Mouse (Mus musculus): ENCODE data around the gene Rsph9. TPM values are rescaled to one million over a fixed set of nuclear protein-coding genes. Genes with fewer than 3 reads are reported as not detected.

Gene Rsph9
- polyA plus RNA-seq, 1 experiment from 2014 or later, result 21.8 TPM

DNA sequence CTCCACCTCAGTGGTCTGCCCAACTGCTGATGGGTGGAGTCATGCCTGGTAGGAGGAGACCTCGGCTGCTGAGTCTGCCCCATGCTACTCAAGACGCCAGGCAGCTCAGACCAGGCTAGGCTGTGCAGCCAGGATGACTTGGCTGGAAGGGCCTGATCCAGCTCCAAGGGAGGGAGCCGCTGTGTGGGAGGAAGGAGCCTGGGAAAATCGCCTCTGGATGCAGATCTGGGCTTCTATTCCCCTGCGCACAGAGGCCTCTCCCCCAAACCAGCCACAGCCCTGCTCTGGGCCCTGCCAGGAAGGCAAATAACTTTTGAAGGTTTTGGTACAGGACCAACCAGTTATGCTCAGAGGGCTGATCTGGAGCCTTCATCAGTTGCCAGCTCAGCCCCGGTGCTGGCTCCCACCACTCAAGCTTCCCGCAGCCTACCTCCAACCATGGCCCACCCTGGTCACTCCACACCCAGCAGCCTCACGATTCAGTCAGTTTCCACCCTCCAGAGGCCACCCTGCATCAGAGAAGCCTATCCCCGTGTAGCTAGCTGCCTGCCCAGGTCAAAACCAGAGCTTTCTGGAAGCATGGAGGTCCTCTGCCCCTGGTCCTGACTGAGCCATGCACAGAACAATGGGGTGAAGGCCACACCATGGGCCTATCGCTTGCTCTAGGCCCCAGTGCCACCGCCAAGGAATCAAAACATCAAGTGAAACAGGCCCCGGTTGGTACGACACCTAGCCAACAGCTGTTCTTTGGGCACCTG is 14.1 kb downstream of the Rsph9 start:
- Histone ChIP-seq H3K36me3 (ENCODE audit: control insufficient read depth, insufficient read depth, low read length) (peaks cover 44% of the 10 kb centered on the region), H3K4me1 (ENCODE audit: control insufficient read depth, insufficient read depth, low read length) (no peaks in the 10 kb centered on the region), H3K27ac (replicated peaks; ENCODE audit: low read depth, low read length) (no peak overlapping the region), H3K9ac (ENCODE audit: low read depth, low read length) (no peak overlapping the region), H3K4me3 (ENCODE audit: low read depth, low read length) (no peak overlapping the region), H3K27me3 (replicated peaks; ENCODE audit: control insufficient read depth, insufficient read depth, low read length) (no peaks in the 10 kb centered on the region), H3K4me2 (ENCODE audit: low read depth, low read length) (no peak overlapping the region), H3K9me3 (ENCODE audit: control insufficient read depth, low read length) (no peaks in the 10 kb centered on the region)
- ATAC-seq (ENCODE audit: low read depth) (peak; percentile 67), DNase-seq (ENCODE audit: low spot score) (peak; percentile 50)
- WGBS, result 79% methylated on average over 13 of the region's 13 CpGs

- WGBS, result 68% methylated on average over 6 of the region's 6 CpGs
- Histone ChIP-seq H3K9ac (ENCODE audit: low read depth, low read length) (no peak overlapping the region), H3K4me3 (ENCODE audit: low read depth, low read length) (no peak overlapping the region), H3K9me3 (ENCODE audit: control insufficient read depth, low read length) (no peaks in the 10 kb centered on the region), H3K27me3 (replicated peaks; ENCODE audit: control insufficient read depth, insufficient read depth, low read length) (no peaks in the 10 kb centered on the region), H3K27ac (replicated peaks; ENCODE audit: low read depth, low read length) (no peak overlapping the region), H3K4me2 (ENCODE audit: low read depth, low read length) (no peak overlapping the region), H3K36me3 (ENCODE audit: control insufficient read depth, insufficient read depth, low read length) (peaks cover 64% of the 10 kb centered on the region), H3K4me1 (ENCODE audit: control insufficient read depth, insufficient read depth, low read length) (no peaks in the 10 kb centered on the region)
- no peak for DNase-seq (ENCODE audit: low spot score)
- no peak for ATAC-seq (ENCODE audit: low read depth)
These were observed 16.1 kb downstream of the Rsph9 start for GRCm38 (mm10) chr17:46127814-46128493.

DNA sequence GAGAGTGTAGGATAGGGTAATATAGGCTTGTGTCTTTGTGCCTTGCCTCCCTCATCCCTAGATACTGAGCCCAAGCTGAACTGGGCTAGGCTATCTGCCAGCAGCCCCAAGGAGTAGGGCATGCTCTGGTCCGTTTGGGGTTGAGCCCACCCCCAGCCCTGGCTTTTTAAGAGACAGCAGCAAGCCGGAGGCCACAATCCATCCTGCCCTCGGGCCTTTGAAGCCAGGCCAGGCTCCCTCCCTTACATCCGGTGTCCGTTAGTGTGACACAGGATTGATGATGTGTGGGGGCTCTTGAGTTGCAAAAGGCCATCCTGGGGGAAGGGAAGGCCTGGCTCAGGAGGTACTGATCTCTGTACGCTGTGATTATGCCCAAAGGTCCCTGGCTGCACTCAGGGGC is 17.4 kb downstream of the Rsph9 start:
- H3K27ac ChIP-seq (replicated peaks; ENCODE audit: low read depth, low read length), result no peak overlapping the region

GRCm38 (mm10) chr17:46123953-46124700 is 19.9 kb downstream of the Rsph9 start:
- ATAC-seq (ENCODE audit: low read depth), result no peak
- DNase-seq (ENCODE audit: low spot score), result no peak
- no peak overlapping the region for H3K9ac ChIP-seq (ENCODE audit: low read depth, low read length)
- peaks cover 79% of the 10 kb centered on the region for H3K36me3 ChIP-seq (ENCODE audit: control insufficient read depth, insufficient read depth, low read length)
- H3K9me3 ChIP-seq (ENCODE audit: control insufficient read depth, low read length), result no peaks in the 10 kb centered on the region
- no peaks in the 10 kb centered on the region for H3K4me1 ChIP-seq (ENCODE audit: control insufficient read depth, insufficient read depth, low read length)
- H3K27ac ChIP-seq (replicated peaks; ENCODE audit: low read depth, low read length), result no peak overlapping the region
- H3K27me3 ChIP-seq (replicated peaks; ENCODE audit: control insufficient read depth, insufficient read depth, low read length), result no peaks in the 10 kb centered on the region
- 87% methylated on average over 12 of the region's 12 CpGs for WGBS
- H3K4me3 ChIP-seq (ENCODE audit: low read depth, low read length), result no peak overlapping the region
- no peak overlapping the region for H3K4me2 ChIP-seq (ENCODE audit: low read depth, low read length)

More for the DNA sequence above, 17.4 kb downstream of the Rsph9 start:
- no peak for ATAC-seq (ENCODE audit: low read depth)
- Histone ChIP-seq H3K4me2 (ENCODE audit: low read depth, low read length) (no peak overlapping the region), H3K36me3 (ENCODE audit: control insufficient read depth, insufficient read depth, low read length) (peaks cover 75% of the 10 kb centered on the region), H3K9ac (ENCODE audit: low read depth, low read length) (no peak overlapping the region; the same call in 1 of the 2 replicates), H3K4me3 (ENCODE audit: low read depth, low read length) (no peak overlapping the region), H3K4me1 (ENCODE audit: control insufficient read depth, insufficient read depth, low read length) (no peaks in the 10 kb centered on the region), H3K27me3 (replicated peaks; ENCODE audit: control insufficient read depth, insufficient read depth, low read length) (no peaks in the 10 kb centered on the region), H3K9me3 (ENCODE audit: control insufficient read depth, low read length) (no peaks in the 10 kb centered on the region)
- WGBS, result 80% methylated on average over 6 of the region's 6 CpGs
- DNase-seq (ENCODE audit: low spot score), result no peak

GRCm38 (mm10) chr17:46123285-46123684 is 20.7 kb downstream of the Rsph9 start:
- Histone ChIP-seq H3K27ac (replicated peaks; ENCODE audit: low read depth, low read length) (no peak overlapping the region), H3K4me3 (ENCODE audit: low read depth, low read length) (no peak overlapping the region), H3K9me3 (ENCODE audit: control insufficient read depth, low read length) (no peaks in the 10 kb centered on the region), H3K4me2 (ENCODE audit: low read depth, low read length) (no peak overlapping the region), H3K27me3 (replicated peaks; ENCODE audit: control insufficient read depth, insufficient read depth, low read length) (no peaks in the 10 kb centered on the region), H3K36me3 (ENCODE audit: control insufficient read depth, insufficient read depth, low read length) (peaks cover 79% of the 10 kb centered on the region), H3K4me1 (ENCODE audit: control insufficient read depth, insufficient read depth, low read length) (0 out of 2 replicates have a peak, but pooled peaks cover 2% of the 10 kb centered on the region), H3K9ac (ENCODE audit: low read depth, low read length) (no peak overlapping the region)
- ATAC-seq (ENCODE audit: low read depth) (no peak), DNase-seq (ENCODE audit: low spot score) (no peak)
- 92% methylated on average over 4 of the region's 4 CpGs for WGBS

DNA sequence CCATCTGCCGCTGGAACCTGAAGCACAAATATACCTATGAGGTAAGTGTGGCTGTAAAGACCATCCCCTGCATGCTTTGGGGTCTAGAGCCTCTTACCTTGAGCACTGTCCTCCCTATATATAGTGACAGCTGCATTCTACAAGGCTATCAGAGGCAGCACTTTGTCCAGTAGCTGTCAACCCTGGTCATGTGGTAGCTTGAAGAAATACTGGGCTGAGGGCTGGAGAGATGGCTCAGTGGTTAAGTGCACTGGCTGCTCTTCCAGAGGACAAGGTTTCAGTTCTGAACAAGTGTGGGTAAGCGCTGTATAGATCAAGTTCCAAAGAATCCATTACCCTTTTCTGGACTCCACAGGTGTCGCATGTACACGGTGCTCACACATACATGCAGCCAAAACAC is 21.2 kb downstream of the Rsph9 start:
- no peak overlapping the region for H3K9ac ChIP-seq (ENCODE audit: low read depth, low read length)
- DNase-seq (ENCODE audit: low spot score), result no peak
- H3K27ac ChIP-seq (replicated peaks; ENCODE audit: low read depth, low read length), result no peak overlapping the region
- 96% methylated on average over 4 of the region's 4 CpGs for WGBS
- H3K27me3 ChIP-seq (replicated peaks; ENCODE audit: control insufficient read depth, insufficient read depth, low read length), result no peaks in the 10 kb centered on the region
- H3K4me2 ChIP-seq (ENCODE audit: low read depth, low read length), result no peak overlapping the region
- H3K4me1 ChIP-seq (ENCODE audit: control insufficient read depth, insufficient read depth, low read length), result 0 out of 2 replicates have a peak, but pooled peaks cover 5% of the 10 kb centered on the region
- peaks cover 79% of the 10 kb centered on the region for H3K36me3 ChIP-seq (ENCODE audit: control insufficient read depth, insufficient read depth, low read length)
- H3K9me3 ChIP-seq (ENCODE audit: control insufficient read depth, low read length), result no peaks in the 10 kb centered on the region
- no peak for ATAC-seq (ENCODE audit: low read depth)
- no peak overlapping the region for H3K4me3 ChIP-seq (ENCODE audit: low read depth, low read length)

GRCm38 (mm10) chr17:46119641-46120040 is 24.4 kb downstream of the Rsph9 start:
- Histone ChIP-seq H3K4me2 (ENCODE audit: low read depth, low read length) (no peak overlapping the region), H3K4me1 (ENCODE audit: control insufficient read depth, insufficient read depth, low read length) (peaks cover 19% of the 10 kb centered on the region; the same call in 1 of the 2 replicates), H3K9ac (ENCODE audit: low read depth, low read length) (no peak overlapping the region), H3K9me3 (ENCODE audit: control insufficient read depth, low read length) (no peaks in the 10 kb centered on the region), H3K27me3 (replicated peaks; ENCODE audit: control insufficient read depth, insufficient read depth, low read length) (no peaks in the 10 kb centered on the region), H3K36me3 (ENCODE audit: control insufficient read depth, insufficient read depth, low read length) (peaks cover 49% of the 10 kb centered on the region), H3K27ac (replicated peaks; ENCODE audit: low read depth, low read length) (no peak overlapping the region), H3K4me3 (ENCODE audit: low read depth, low read length) (no peak overlapping the region)
- no peak for ATAC-seq (ENCODE audit: low read depth)
- 85% methylated on average over 10 of the region's 10 CpGs for WGBS
- DNase-seq (ENCODE audit: low spot score), result no peak

DNA sequence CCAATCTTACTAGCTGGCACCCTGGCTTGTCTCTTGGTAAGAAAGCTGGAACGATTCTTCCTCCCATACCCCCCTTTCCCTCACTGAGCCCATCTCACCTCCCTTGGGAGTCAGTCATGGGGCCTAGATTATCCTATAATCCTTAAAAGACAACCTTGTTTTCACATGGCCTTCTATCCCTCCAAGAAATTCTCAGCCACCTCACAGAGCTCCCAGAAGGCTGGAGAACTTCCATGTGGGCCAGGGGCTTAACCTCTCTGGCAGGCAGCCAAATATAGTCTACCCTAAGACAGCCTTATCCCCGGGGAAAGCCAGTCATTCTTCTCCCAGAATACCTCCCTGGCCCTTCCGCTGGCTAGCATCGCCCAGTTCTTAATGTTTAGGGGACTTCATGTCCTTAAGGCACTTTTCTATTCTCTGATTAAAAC is 25.6 kb downstream of the Rsph9 start:
- Histone ChIP-seq H3K36me3 (ENCODE audit: control insufficient read depth, insufficient read depth, low read length) (peaks cover 39% of the 10 kb centered on the region), H3K4me2 (ENCODE audit: low read depth, low read length) (no peak overlapping the region), H3K9me3 (ENCODE audit: control insufficient read depth, low read length) (no peaks in the 10 kb centered on the region), H3K9ac (ENCODE audit: low read depth, low read length) (no peak overlapping the region), H3K4me3 (ENCODE audit: low read depth, low read length) (no peak overlapping the region), H3K27ac (replicated peaks; ENCODE audit: low read depth, low read length) (no peak overlapping the region), H3K27me3 (replicated peaks; ENCODE audit: control insufficient read depth, insufficient read depth, low read length) (no peaks in the 10 kb centered on the region), H3K4me1 (ENCODE audit: control insufficient read depth, insufficient read depth, low read length) (peaks cover 19% of the 10 kb centered on the region; the same call in 1 of the 2 replicates)
- ATAC-seq (ENCODE audit: low read depth), result no peak
- peak; percentile 19 for DNase-seq (ENCODE audit: low spot score)
- WGBS, result 79% methylated on average over 4 of the region's 4 CpGs
